Mouse (Mus musculus) ES-E14 (cell line): ENCODE results near the gene Arl8a. TPM values are rescaled to one million over a fixed set of nuclear protein-coding genes. Genes with fewer than 3 reads are reported as not detected.

Experiments
- DNase-seq: peaks from one replicate; pipeline ENCODE4 v3.0.0-alpha.2; 2013; ENCODE audit warnings: low read depth, low spot score
- H3K27ac ChIP-seq: 2 replicates; pipeline ENCODE4 v1.5.1; 2012; ENCODE audit warnings: low read depth, mild to moderate bottlenecking, low read length, moderate library complexity, mixed read lengths; ENCODE audit not compliant: poor library complexity, insufficient read depth, severe bottlenecking
- H3K36me3 ChIP-seq: 2 replicates; pipeline ENCODE4 v1.6.1; 2012; ENCODE audit warnings: mild to moderate bottlenecking, low read length, moderate library complexity, mixed read lengths; ENCODE audit not compliant: control insufficient read depth, poor library complexity, insufficient read depth, severe bottlenecking
- H3K4me1 ChIP-seq, 2 experiments: fragments of 150-350 bp in 1 of 2; sonication (generic) in 1 of 2; 2 replicates each; pipeline ENCODE4 v1.6.1; 2012; ENCODE audit warnings: low read length in 2 of 2, mild to moderate bottlenecking in 1 of 2, mixed read lengths in 1 of 2; ENCODE audit not compliant: control insufficient read depth in 2 of 2, insufficient read depth in 2 of 2, poor library complexity in 1 of 2
- H3K4me3 ChIP-seq, 2 experiments: fragments of 150-350 bp in 1 of 2; sonication (generic) in 1 of 2; 2 replicates each; pipeline ENCODE4 v1.5.1; 2012; ENCODE audit warnings: low read length in 2 of 2, low read depth in 1 of 2, mild to moderate bottlenecking in 1 of 2, mixed read lengths in 1 of 2; ENCODE audit not compliant: insufficient read depth in 1 of 2, poor library complexity in 1 of 2, severe bottlenecking in 1 of 2
- H3K9ac ChIP-seq: 2 replicates; pipeline ENCODE4 v1.6.1; 2012; ENCODE audit warnings: low read depth, mild to moderate bottlenecking, low read length, mixed read lengths; ENCODE audit not compliant: poor library complexity, insufficient read depth, severe bottlenecking
- H3K9me3 ChIP-seq: fragments of 150-350 bp; sonication (generic); 2 replicates; pipeline ENCODE4 v1.6.1; 2012; ENCODE audit warnings: low read depth, mild to moderate bottlenecking, low read length; ENCODE audit not compliant: control insufficient read depth, insufficient read depth
- CHD2 ChIP-seq: IDR thresholded peaks from 2 replicates; pipeline ENCODE4 v1.6.1; 2014; ENCODE audit warnings: mild to moderate bottlenecking, low read depth, low read length, inconsistent platforms
- HCFC1 ChIP-seq: IDR thresholded peaks from 2 replicates; pipeline ENCODE4 v1.6.1; 2012; ENCODE audit warnings: low read length, inconsistent platforms, borderline replicate concordance; ENCODE audit not compliant: insufficient read depth
- MAFK ChIP-seq: IDR thresholded peaks from 2 replicates; pipeline ENCODE4 v1.6.1; 2014; ENCODE audit warnings: mild to moderate bottlenecking, low read depth, low read length, inconsistent platforms; ENCODE audit not compliant: insufficient read depth
- ZC3H11A ChIP-seq: IDR thresholded peaks from 2 replicates; pipeline ENCODE4 v1.6.1; 2012; ENCODE audit warnings: low read depth, mild to moderate bottlenecking, inconsistent platforms, low read length, borderline replicate concordance
- ZNF384 ChIP-seq: IDR thresholded peaks from 2 replicates; pipeline ENCODE4 v1.6.1; 2012; ENCODE audit warnings: low read depth, low read length, inconsistent platforms
- in situ Hi-C, 2 experiments: fragments of 600-800 bp; cut with MboI; formaldehyde crosslinking; loops; one replicate each; pipeline ENCODE4 v1.15.1; 2025; ENCODE audit warnings: low sequenced_read_pairs in 2 of 2, inconsistent platforms in 1 of 2; ENCODE audit not compliant: unreplicated experiment in 2 of 2
- total RNA-seq: library from RNA; depleted of rRNA; stranded (reverse); fragments of 300-350 nt; gene quantifications from 2 replicates; pipeline ENCODE4 v1.2.3, GENCODE M21; 2012

The Arl8a gene
- total RNA-seq, 1 experiment: 17.5 TPM

DNA sequence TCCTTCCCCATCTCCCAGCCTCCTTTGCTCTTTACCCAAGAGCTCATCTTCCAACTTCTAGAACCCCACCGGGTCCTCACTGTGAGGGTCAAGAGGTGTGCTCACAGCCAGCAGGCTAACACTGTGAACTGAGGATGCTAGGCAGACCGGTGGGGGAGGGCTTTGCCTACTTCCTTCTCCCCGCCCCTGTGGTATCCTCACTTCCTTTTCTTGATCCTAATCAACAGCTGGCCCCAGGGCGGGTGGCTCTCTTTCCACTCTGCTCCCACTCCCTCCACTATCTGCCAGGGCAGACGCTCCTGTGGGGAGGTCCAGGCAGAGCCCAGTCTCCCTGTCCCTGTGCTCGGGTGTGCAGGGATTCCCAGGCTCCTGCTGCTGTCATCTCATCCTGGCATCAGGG lies 15.6 kb upstream of the Arl8a start:
- in situ Hi-C loops: no loop called here
- H3K4me1 ChIP-seq: peaks cover 2 to 29% of the 10 kb centered on the region in 2 experiments; a peak in 2 of 4 replicates

DNA sequence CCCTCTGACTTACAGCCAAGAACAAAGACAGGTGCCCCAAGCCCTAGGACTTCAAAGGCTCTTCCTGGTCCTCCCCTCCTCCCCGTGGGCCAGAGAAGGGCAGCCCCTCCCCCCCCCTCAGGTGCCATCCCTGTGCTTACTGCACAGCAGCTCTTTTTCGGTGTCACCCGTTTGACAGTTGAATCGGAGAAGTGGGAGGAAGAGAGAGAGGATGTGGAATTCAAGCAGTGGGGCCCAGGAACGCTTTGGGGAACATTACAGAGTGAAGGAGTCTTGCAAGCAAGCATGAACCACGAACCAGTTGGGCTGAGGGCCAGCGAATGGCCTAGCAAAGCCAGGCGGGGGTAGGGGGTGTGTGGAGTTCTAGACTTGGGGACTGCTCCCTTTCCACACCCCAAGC lies 15.1 kb upstream of the Arl8a start:
- no peak overlapping the region for H3K4me3 ChIP-seq
- H3K36me3 ChIP-seq: no peaks in the 10 kb centered on the region
- in situ Hi-C loops: no loop called here
- H3K9ac ChIP-seq: no peak overlapping the region
- no peak for DNase-seq
- H3K27ac ChIP-seq: no peak overlapping the region
- peaks cover 2 to 29% of the 10 kb centered on the region in 2 experiments; a peak in 2 of 4 replicates for H3K4me1 ChIP-seq
- H3K9me3 ChIP-seq: no peaks in the 10 kb centered on the region
- TF ChIP-seq ZNF384 (no peak), ZC3H11A (no peak), MAFK (no peak), HCFC1 (no peak), CHD2 (no peak)

More for the DNA sequence above, 15.6 kb upstream of the Arl8a start:
- no peaks in the 10 kb centered on the region for H3K36me3 ChIP-seq
- H3K4me3 ChIP-seq: peak overlapping the region in 1 of 2 experiments; percentile 6; a peak in 1 of 4 replicates
- no peaks in the 10 kb centered on the region for H3K9me3 ChIP-seq
- no peak overlapping the region for H3K27ac ChIP-seq
- H3K9ac ChIP-seq: peak overlapping the region; percentile 44; the same call in 1 of the 2 replicates
- DNase-seq: no peak
- TF ChIP-seq ZNF384 (no peak), MAFK (no peak), ZC3H11A (no peak), HCFC1 (no peak)

DNA sequence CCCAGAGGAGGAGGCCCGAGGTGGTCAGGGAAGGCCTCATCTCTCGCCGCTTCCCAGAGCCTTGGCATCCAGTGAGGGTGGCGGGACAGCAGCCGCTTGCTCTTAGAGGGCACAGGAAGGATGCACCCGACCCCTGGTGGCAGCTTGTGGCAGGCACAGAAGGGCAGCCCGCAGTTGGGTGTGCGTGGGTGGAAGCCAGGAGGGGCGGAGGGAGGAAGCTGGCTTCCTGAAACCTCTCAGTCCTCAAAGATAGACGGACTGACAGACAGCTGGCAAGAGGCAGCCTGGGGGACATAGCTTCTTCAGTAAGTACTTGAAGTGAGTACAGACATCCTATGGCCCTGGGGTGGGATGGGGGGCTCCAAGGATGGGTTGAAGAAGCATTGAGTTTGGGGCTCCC lies 14.2 kb upstream of the Arl8a start, which contains the start of gene Ptpn7:
Gene Ptpn7, plus strand, starts transcription at position 228 of the 400 bp plus-strand sequence.
- Histone ChIP-seq H3K9ac (no peak within 1 kb of the TSS), H3K4me3 (no peak within 1 kb of the TSS), H3K4me1 (peaks cover 2 to 29% of the 10 kb centered on the region in 2 experiments; a peak in 2 of 4 replicates), H3K36me3 (no peaks in the 10 kb centered on the region), H3K9me3 (no peaks in the 10 kb centered on the region), H3K27ac (no peak within 1 kb of the TSS)
- in situ Hi-C loops: no loop called here
- no peak for TF ChIP-seq ZC3H11A
- no peak for TF ChIP-seq CHD2
- TF ChIP-seq ZNF384: no peak
- TF ChIP-seq HCFC1: no peak
- no peak for TF ChIP-seq MAFK
- DNase-seq: no peak

DNA sequence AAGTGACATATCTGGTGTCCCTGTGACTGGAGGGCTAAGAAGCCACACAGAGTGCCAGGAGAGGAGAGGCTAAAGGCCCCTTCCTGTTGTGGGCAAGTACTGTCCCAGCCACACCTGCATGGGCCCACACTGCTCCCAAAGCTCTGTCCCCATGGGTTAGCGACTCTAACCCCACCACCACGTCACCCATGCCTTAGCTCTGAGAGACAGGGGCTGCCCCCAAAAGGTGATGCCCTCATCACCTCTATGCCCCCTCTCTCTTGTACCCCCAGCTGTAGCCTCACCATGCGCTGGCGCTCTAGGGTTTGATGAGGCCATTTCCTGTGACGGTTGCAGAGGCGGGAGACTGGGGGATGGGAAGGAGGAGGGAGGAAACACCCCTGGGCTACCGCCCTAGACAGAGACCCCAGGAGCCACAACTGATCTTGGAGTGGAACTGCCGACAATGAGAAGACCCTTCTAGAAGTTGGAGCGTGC lies 13.7 kb upstream of the Arl8a start:
- no peaks in the 10 kb centered on the region for H3K9me3 ChIP-seq
- H3K27ac ChIP-seq: no peak overlapping the region
- no peak overlapping the region for H3K4me3 ChIP-seq
- H3K9ac ChIP-seq: no peak overlapping the region
- no peak for DNase-seq
- in situ Hi-C loops: no loop called here
- H3K4me1 ChIP-seq: peaks cover 2 to 29% of the 10 kb centered on the region in 2 experiments; a peak in 2 of 4 replicates
- H3K36me3 ChIP-seq: no peaks in the 10 kb centered on the region
- TF ChIP-seq ZNF384 (no peak), CHD2 (no peak), MAFK (no peak), HCFC1 (no peak), ZC3H11A (no peak)
